Mouse (Mus musculus): ENCODE results near the gene Sema4d.

Sema4d gene

DNA sequence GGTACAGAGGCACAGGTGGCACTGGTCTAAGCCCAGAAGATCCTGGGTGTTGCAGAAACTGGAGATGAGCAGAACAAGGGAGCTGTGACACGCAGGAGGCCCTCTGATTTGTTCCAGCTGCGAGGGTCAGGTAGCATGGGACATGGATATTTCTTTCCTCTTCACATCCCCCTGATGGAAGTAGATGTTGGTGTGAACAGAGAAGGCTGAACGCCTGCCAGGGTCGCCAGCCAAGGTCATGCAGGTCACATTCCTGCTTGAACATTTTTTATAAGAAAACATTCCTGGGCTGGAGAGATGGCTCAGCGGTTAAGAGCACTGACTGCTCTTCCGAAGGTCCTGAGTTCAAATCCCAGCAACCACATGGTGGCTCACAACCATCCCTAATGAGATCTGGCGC is 66.2 kb downstream of the Sema4d start:
- no peak for DNase-seq (ENCODE audit: low read depth, low spot score)

GRCm38 (mm10) chr13:51725926-51726574 is 67.5 kb downstream of the Sema4d start:
- no peak for DNase-seq (ENCODE audit: low read depth, low spot score)

DNA sequence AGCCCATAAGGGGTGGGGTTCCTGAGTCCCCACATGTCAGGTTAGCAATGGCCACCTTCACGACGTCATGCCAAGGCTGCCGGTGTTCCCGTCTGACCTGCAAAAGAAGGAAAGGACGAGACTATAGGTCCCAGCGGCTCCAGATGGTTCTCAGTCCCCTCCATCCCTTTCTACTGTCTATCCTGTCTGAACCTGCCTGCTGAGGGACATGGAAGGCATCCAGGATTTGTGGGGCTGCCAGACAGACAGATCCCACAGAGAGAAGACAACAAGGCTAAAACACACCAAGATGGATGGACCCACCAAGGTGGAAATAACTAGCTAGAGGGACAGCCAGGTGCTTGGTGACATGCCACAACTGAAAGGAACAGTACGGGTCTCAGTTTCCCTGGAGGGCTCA is 68.1 kb downstream of the Sema4d start:
- no peak for DNase-seq (ENCODE audit: low read depth, low spot score)

DNA sequence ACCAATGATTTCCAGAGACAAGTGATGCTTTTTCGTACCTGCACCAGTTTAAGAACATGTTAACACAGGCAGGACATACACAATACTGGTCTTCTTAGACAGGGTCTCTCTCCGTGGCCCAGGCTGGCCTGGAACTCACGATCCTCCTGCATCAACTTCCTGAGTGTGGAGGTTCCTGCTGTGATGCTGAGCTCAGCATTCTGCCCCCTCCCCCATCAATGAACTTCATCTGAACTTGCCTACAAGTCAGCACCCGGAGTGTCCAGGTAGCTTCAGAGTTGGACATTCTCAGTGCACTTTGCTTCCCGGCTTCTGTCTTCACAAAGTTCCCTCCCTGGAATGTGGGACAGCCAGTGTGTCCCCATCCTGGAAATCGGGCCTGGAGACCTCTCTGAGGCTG is 69.0 kb downstream of the Sema4d start:
- DNase-seq (ENCODE audit: low read depth, low spot score) = no peak

- DNase-seq (ENCODE audit: low read depth, low spot score) = no peak
Observed at GRCm38 (mm10) chr13:51723114-51723513, 70.4 kb downstream of the Sema4d start.

DNA sequence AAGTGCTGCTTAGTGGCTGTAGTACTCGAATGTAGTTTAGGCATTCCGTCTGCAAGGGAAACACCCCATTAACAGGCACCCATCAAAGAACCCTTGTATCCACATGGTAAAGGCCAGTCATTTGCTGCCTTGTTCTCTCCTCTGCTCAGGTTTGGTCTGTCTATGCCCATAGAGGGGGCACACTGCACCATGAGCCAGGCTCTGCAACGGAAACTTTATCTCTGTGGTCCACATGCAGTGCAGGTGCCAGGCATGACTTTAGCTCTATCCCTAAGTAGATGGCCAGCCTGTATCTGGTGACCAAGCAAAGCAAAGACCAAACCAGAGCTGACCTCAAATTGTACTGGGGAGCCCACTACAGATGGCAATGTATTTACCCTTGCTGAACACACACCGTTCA is 73.0 kb downstream of the Sema4d start:
- DNase-seq (ENCODE audit: low read depth, low spot score) = no peak

GRCm38 (mm10) chr13:51719256-51719655 is 74.3 kb downstream of the Sema4d start:
- DNase-seq (ENCODE audit: low read depth, low spot score) = no peak

DNA sequence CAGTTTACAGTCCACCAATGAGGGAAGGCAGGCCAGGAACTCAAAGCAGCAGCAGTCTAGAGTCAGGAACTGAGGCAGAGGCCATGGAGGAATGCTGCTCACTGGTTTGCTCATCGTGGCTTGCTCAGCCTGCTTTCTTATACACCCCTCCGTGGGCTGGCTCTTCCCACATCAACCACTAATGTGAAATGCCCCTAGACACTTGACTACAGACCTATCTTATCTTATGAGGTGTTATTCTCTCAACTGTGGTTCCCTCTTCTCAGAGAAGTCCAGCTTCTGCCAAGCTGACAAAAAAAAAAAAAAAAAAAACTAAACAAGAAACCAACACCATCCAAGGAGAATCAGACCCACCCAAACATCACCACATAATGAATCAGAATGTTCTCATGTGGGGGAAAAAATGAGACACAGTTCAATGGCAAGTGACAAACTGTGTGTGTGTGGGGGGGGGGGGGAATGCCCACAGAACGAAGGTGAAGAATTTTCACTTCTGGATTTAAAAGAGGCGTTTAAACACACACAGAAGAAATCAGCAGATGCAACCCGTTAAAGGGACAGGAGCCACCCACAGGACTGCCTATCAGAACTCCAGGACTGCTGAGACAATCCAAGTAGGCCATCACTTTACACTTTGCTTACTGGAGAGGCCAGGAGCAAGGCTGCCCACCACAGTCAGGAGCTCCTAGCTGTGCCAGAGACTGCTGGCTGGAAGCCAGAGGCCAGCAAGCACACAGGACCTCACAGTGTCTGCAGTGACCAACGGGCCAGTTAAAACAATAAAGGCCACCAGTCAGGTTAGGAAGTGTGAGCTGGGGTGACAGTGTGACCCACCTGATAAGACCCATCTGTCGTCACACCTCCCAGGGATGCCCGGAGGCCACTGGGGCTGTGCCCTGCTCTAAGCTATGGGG is 76.9 kb downstream of the Sema4d start:
- DNase-seq (ENCODE audit: low read depth, low spot score) = no peak

- no peak for DNase-seq (ENCODE audit: low read depth, low spot score)
Observed at GRCm38 (mm10) chr13:51712022-51712421, 81.5 kb downstream of the Sema4d start.

GRCm38 (mm10) chr13:51710738-51711137 is 82.8 kb downstream of the Sema4d start:
- DNase-seq (ENCODE audit: low read depth, low spot score) = no peak

- no peak for DNase-seq (ENCODE audit: low read depth, low spot score)
Observed at GRCm38 (mm10) chr13:51705882-51706854, 87.4 kb downstream of the Sema4d start.

- DNase-seq (ENCODE audit: low read depth, low spot score) = no peak
Observed at GRCm38 (mm10) chr13:51703893-51704292, 89.7 kb downstream of the Sema4d start.

- DNase-seq (ENCODE audit: low read depth, low spot score) = no peak
Observed at GRCm38 (mm10) chr13:51698318-51698717, 95.2 kb downstream of the Sema4d start.

- no peak for DNase-seq (ENCODE audit: low read depth, low spot score)
Observed at GRCm38 (mm10) chr13:51697897-51698296, 95.7 kb downstream of the Sema4d start.

- DNase-seq (ENCODE audit: low read depth, low spot score) = no peak
Observed at GRCm38 (mm10) chr13:51697455-51697854, 96.1 kb downstream of the Sema4d start.

DNA sequence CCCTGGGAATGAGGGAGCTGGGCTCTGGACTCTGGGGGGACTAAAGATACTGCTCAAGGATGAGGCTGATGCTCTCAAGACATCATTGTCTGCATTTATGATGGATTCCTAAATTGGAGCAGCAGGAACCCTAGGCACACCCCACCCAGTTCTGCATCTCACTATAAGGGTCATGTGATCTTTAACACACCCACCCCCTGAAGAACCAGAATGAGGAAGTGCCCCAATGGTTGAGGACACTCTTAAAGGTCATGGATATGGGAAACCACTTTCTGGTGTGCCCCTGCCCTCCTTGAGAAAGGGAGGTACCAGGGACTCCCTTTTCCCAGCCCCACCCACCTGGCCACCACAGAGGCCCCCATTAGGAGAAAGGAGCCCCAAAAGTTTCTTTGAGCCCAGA is 97.1 kb downstream of the Sema4d start:
- DNase-seq (ENCODE audit: low read depth, low spot score) = no peak

GRCm38 (mm10) chr13:51688688-51689087 is 104.9 kb downstream of the Sema4d start:
- no peak for DNase-seq (ENCODE audit: low read depth, low spot score)

DNA sequence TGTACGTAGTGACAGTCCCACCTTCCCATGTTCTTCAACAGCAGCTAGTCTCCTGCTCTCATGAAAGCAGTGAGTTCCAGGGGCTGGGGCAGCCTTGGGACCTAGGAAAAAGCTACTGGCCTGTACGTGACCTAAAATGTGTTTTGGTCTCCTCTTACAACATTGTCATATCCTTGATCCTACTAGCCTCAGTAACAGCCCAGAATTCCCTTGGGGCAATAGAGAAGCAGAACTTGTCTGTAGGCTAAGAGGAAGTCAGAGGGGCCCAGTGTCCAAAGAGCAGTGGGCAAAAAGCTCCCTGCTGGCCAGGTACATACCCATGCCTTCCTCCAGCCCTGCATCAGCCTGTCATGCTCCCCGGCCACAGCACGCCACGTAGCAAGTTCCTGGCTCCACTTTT is 106.6 kb downstream of the Sema4d start:
- DNase-seq (ENCODE audit: low read depth, low spot score) = no peak

DNA sequence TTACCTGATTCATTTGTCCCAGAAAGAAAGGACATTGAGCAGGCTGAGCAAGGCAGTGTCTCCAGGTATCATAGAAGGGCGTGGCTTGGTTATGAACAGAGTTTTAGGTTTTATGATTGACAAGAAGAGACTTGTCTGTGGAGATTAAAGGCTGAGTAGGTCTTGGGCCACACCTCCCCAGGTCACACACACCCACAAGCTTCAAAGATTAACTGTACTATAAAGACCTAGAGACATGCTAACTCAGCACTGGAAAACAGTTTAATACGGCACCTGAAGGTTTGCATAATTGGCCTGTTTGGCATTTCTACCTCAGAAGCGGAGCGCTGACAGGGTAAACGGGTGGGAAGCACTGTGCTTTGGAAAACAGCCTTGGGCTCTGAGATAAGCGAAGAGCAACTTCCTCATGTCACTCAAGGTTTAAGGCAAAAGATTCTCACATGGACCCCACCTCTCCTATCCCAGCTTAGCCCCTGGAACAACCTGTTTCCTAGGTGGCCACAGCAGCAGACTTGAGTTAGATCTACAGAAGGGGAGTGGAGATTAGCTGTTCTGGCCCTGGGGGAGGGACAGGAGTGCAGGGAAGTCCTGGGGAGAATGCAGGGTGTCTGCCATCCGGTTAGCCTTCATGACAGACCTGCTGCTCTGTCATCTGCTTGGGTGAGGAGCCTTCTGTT is 108.1 kb downstream of the Sema4d start:
- no peak for DNase-seq (ENCODE audit: low read depth, low spot score)

DNA sequence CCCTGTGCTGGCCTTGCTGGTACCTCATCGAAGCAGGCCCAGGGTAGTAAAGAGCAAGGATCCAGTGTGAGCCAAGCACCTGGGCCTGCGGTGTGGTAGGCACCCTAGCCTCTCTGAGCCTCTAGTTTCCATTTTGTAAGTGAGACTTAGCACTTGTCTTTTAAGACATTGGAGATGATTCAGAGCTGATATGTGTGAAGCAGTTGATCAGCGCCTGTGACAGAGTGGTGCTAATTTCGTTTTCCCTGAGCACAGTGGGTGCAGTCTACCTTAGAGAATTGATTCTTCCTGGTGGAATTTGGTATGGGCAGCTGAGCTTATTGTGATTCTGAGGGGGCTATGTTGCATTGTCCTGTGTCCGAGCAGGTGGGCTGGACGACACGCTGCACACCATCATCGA is 111.9 kb downstream of the Sema4d start:
- DNase-seq (ENCODE audit: low read depth, low spot score) = no peak

DNA sequence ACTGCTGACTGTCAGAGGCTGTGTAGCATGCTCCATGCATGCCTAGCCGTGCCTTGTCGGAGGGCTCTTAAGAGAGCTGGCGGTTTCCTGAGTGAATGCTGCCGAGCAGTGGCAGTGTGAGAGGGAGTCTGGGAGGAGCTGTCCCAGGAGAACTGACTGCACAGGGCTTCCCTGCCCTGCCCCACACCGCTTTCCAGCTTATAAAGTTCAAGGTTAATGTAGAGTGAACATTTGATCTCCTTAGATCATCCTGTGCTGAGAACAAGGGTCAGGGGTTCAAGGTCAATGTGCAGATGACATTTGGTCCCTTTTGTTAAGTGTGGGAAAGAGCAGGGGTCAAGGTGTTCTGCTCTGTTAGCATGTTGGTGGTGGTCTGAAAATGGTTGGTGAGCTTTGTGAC is 112.5 kb downstream of the Sema4d start:
- DNase-seq (ENCODE audit: low read depth, low spot score) = no peak

Measured in brain, embryonic 18.5 days (tissue).